ENCODE assay signal across 8 mouse cellular contexts in genomic region chr3:119498711-119499110, GRCm38 (mm10).
DNase-seq lines count a peak whose midpoint lies in the region; ATAC-seq and TF ChIP-seq lines count a peak whose summit lies in the region.

No protein-coding gene starts in this region.

- 29% methylated on average over 20 of the region's 20 CpGs for WGBS in forebrain, embryonic 15.5 days
- 27% methylated on average over 20 of the region's 20 CpGs for WGBS in hindbrain, postnatal 0 days
- 61% methylated on average over 20 of the region's 20 CpGs for WGBS in neural tube, embryonic 15.5 days

- H3K27me3 ChIP-seq in forebrain, embryonic 15.5 days, result no peaks in the 10 kb centered on the region
- no peaks in the 10 kb centered on the region for H3K27me3 ChIP-seq in hindbrain, postnatal 0 days (ENCODE audit: insufficient read depth, low read length)
- H3K27me3 ChIP-seq in neural tube, embryonic 15.5 days (replicated peaks), result no peaks in the 10 kb centered on the region

- no peaks in the 10 kb centered on the region for H3K9me3 ChIP-seq in forebrain, embryonic 15.5 days
- H3K9me3 ChIP-seq in hindbrain, postnatal 0 days (ENCODE audit: low read length), result no peaks in the 10 kb centered on the region
- no peaks in the 10 kb centered on the region for H3K9me3 ChIP-seq in neural tube, embryonic 15.5 days (replicated peaks)

- H3K9ac ChIP-seq in forebrain, embryonic 15.5 days (replicated peaks), result 0 out of 2 replicates have a peak overlapping the region, but pooled peaks have one; percentile 5
- H3K9ac ChIP-seq in hindbrain, postnatal 0 days (replicated peaks; ENCODE audit: low read length), result 0 out of 2 replicates have a peak overlapping the region, but pooled peaks have one; percentile 31
- H3K9ac ChIP-seq in neural tube, embryonic 15.5 days (replicated peaks), result no peak overlapping the region

- TF ChIP-seq CTCF in hindbrain, postnatal 0 days (IDR thresholded peaks at IDR 0.05; ENCODE audit: low read depth), result no peak

- H3K27ac ChIP-seq in forebrain, embryonic 15.5 days (replicated peaks), result peak overlapping the region; percentile 79
- no peak overlapping the region for H3K27ac ChIP-seq in hindbrain, postnatal 0 days
- H3K27ac ChIP-seq in neural tube, embryonic 15.5 days (replicated peaks), result no peak overlapping the region

- peak overlapping the region; percentile 26 for H3K4me3 ChIP-seq in forebrain, embryonic 15.5 days
- H3K4me3 ChIP-seq in hindbrain, postnatal 0 days (ENCODE audit: low read length), result peak overlapping the region; percentile 27
- H3K4me3 ChIP-seq in neural tube, embryonic 15.5 days (replicated peaks), result peak overlapping the region; percentile 15

- DNase-seq in urinary bladder, postnatal 4 days (ENCODE audit: low spot score in 2 of 2), result peak; percentile 18 to 61
- no peak for DNase-seq in urinary bladder, postnatal 25 days (ENCODE audit: low spot score)
- DNase-seq in hindbrain, postnatal 0 days (ENCODE audit: low spot score), result peak; percentile 91
- peak; percentile 74 to 87 for DNase-seq in left cerebral cortex, adult 18-20 months (ENCODE audit: low spot score in 2 of 2)
- DNase-seq in adipocyte (ENCODE audit: low spot score), result no peak

- H3K4me2 ChIP-seq in forebrain, embryonic 15.5 days (replicated peaks), result peak overlapping the region; percentile 49
- H3K4me2 ChIP-seq in hindbrain, postnatal 0 days (ENCODE audit: low read depth, low read length), result peak overlapping the region; percentile 64
- peak overlapping the region; percentile 44 for H3K4me2 ChIP-seq in neural tube, embryonic 15.5 days

- peaks cover 16% of the 10 kb centered on the region for H3K4me1 ChIP-seq in forebrain, embryonic 15.5 days
- H3K4me1 ChIP-seq in hindbrain, postnatal 0 days (ENCODE audit: insufficient read depth, low read length), result 0 out of 2 replicates have a peak, but pooled peaks cover 10% of the 10 kb centered on the region
- peaks cover 2% of the 10 kb centered on the region; the same call in 1 of the 2 replicates for H3K4me1 ChIP-seq in neural tube, embryonic 15.5 days

- ATAC-seq in forebrain, embryonic 15.5 days (replicated peaks), result peak; percentile 89
- peak; percentile 87 for ATAC-seq in hindbrain, postnatal 0 days
- no peak for ATAC-seq in neural tube, embryonic 15.5 days (ENCODE audit: low FRiP score)
- no peak for ATAC-seq in megakaryocyte-erythroid progenitor cell, adult 5-6 weeks (replicated peaks; ENCODE audit: low FRiP score, low TSS enrichment, poor library complexity, severe bottlenecking)

- no peaks in the 10 kb centered on the region for H3K36me3 ChIP-seq in forebrain, embryonic 15.5 days
- H3K36me3 ChIP-seq in hindbrain, postnatal 0 days (ENCODE audit: insufficient read depth, low read length), result no peaks in the 10 kb centered on the region
- H3K36me3 ChIP-seq in neural tube, embryonic 15.5 days, result no peaks in the 10 kb centered on the region

Comparison
In these comparisons a context has a peak if more than half of its experiments do, and no peak if none do; other contexts are left out.
1. DNase-seq: peak in urinary bladder, postnatal 4 days (2 of 2), hindbrain, postnatal 0 days (single experiment) and left cerebral cortex, adult 18-20 months (2 of 2); none in urinary bladder, postnatal 25 days (single experiment) and adipocyte (single experiment).
2. ATAC-seq: peak in forebrain, embryonic 15.5 days (single experiment) and hindbrain, postnatal 0 days (single experiment); none in neural tube, embryonic 15.5 days (single experiment) and megakaryocyte-erythroid progenitor cell, adult 5-6 weeks (single experiment).
3. Peak in every context shown above with its lines, with median percentiles within 50 percentile points of each other: H3K4me2 ChIP-seq and H3K4me3 ChIP-seq.